Comparison of ENCODE assay signal across 10 mouse cellular contexts in genomic region chr13:51328971-51329346, GRCm38 (mm10).
A peak's percentile ranks its signal among the peaks of the same experiment; 100 is the strongest.
DNase-seq lines count a peak whose midpoint lies in the region; ATAC-seq and TF ChIP-seq lines count a peak whose summit lies in the region.
"Had no signal": no experiment of that assay in that cellular context is flagged by ENCODE, and none has a peak within 500 bp of the region (broad histone marks: within the 10 kb centered on the region; RNA-seq: fewer than 3 reads in every experiment).

No protein-coding gene starts in this region.

- TF ChIP-seq EP300 in CH12.LX (IDR thresholded peaks at IDR 0.05; ENCODE audit: low read length), result no peak

- H3K4me1 ChIP-seq in heart, embryonic 13.5 days, result peaks cover 26% of the 10 kb centered on the region
- H3K4me1 ChIP-seq in CH12.LX (ENCODE audit: control insufficient read depth in 1 of 2, insufficient read depth in 2 of 2), result peaks cover 34 to 59% of the 10 kb centered on the region in 2 experiments
- H3K4me1 ChIP-seq in embryonic fibroblast, embryonic 13.5 days (ENCODE audit: control insufficient read depth, insufficient read depth, low read length), result peaks cover 24% of the 10 kb centered on the region
- peaks cover 11% of the 10 kb centered on the region for H3K4me1 ChIP-seq in midbrain, embryonic 13.5 days (replicated peaks)

- H3K9me3 ChIP-seq in heart, embryonic 13.5 days, result no peaks in the 10 kb centered on the region
- H3K9me3 ChIP-seq in CH12.LX (replicated peaks; ENCODE audit: low read length), result no peaks in the 10 kb centered on the region
- no peaks in the 10 kb centered on the region for H3K9me3 ChIP-seq in midbrain, embryonic 13.5 days
- H3K9me3 ChIP-seq: lung, embryonic 15.5 days had no signal

- H3K27me3 ChIP-seq in heart, embryonic 13.5 days (replicated peaks), result no peaks in the 10 kb centered on the region
- no peaks in the 10 kb centered on the region for H3K27me3 ChIP-seq in CH12.LX (replicated peaks)
- H3K27me3 ChIP-seq in midbrain, embryonic 13.5 days, result no peaks in the 10 kb centered on the region
- H3K27me3 ChIP-seq: lung, embryonic 15.5 days had no signal

- TF ChIP-seq POLR2A in CH12.LX (IDR thresholded peaks at IDR 0.05; ENCODE audit: low read depth, low read length), result no peak
- TF ChIP-seq POLR2A in embryonic fibroblast, embryonic 13.5 days (IDR thresholded peaks at IDR 0.05; ENCODE audit: low read depth, low read length), result no peak

- no peak overlapping the region for H3K4me3 ChIP-seq in heart, embryonic 13.5 days
- no peak overlapping the region for H3K4me3 ChIP-seq in CH12.LX (replicated peaks in 1 of 3; ENCODE audit: low read depth in 2 of 3, low read length in 2 of 3, poor library complexity in 1 of 3)
- H3K4me3 ChIP-seq in embryonic fibroblast, embryonic 13.5 days (ENCODE audit: insufficient read depth, low read length), result no peak overlapping the region
- H3K4me3 ChIP-seq in midbrain, embryonic 13.5 days (replicated peaks), result no peak overlapping the region
- H3K4me3 ChIP-seq: lung, embryonic 15.5 days; myocyte had no signal

- intact Hi-C loops in heart, postnatal 14 days (cut with DNase I), result no loop called here

- peak overlapping the region; percentile 23; the same call in 1 of the 2 replicates for H3K4me2 ChIP-seq in heart, embryonic 13.5 days
- H3K4me2 ChIP-seq in CH12.LX (ENCODE audit: insufficient read depth, low read depth, poor library complexity, severe bottlenecking), result no peak overlapping the region
- H3K4me2 ChIP-seq in midbrain, embryonic 13.5 days (replicated peaks), result no peak overlapping the region
- H3K4me2 ChIP-seq: lung, embryonic 15.5 days had no signal

- ATAC-seq in heart, embryonic 13.5 days (ENCODE audit: extremely low read depth, insufficient number of reproducible peaks, low FRiP score, low TSS enrichment), result 0 out of 2 replicates have a peak, but pooled peaks have one; percentile 12
- 0 out of 2 replicates have a peak, but pooled peaks have one; percentile 44 for ATAC-seq in midbrain, embryonic 13.5 days

- no peaks in the 10 kb centered on the region for H3K79me2 ChIP-seq in CH12.LX (replicated peaks; ENCODE audit: control insufficient read depth, extremely low read depth, insufficient read depth, poor library complexity, severe bottlenecking)

- no peak for DNase-seq in heart, postnatal 14 days
- peak; percentile 27 for DNase-seq in CH12.LX (ENCODE audit: extremely low read depth)
- no peak for DNase-seq in cerebellum, adult 9-10 months
- DNase-seq in layer of hippocampus, adult 9-11 months, result no peak
- DNase-seq: gastrocnemius, postnatal 10 days had no signal

- TF ChIP-seq RAD21 in CH12.LX (IDR thresholded peaks at IDR 0.05; ENCODE audit: low read depth, low read length), result no peak

- no peak overlapping the region for H3K9ac ChIP-seq in heart, embryonic 13.5 days
- H3K9ac ChIP-seq in CH12.LX (ENCODE audit: insufficient read depth, low read depth), result no peak overlapping the region
- H3K9ac ChIP-seq in midbrain, embryonic 13.5 days (replicated peaks), result no peak overlapping the region
- H3K9ac ChIP-seq: lung, embryonic 15.5 days had no signal

- in situ Hi-C loops in CH12.LX (cut with MboI; ENCODE audit: low pct_ligation_motif_present, low pct_unique_long_range_greater_than_20kb, low sequenced_read_pairs), result loop anchor here (10.0 kb wide), 1 partner anchor 54 kb away; no protein-coding TSS in a partner anchor

- dilution Hi-C loops in CH12.LX (cut with MboI; ENCODE audit: extremely low pct_ligation_motif_present, extremely low pct_unique_long_range_greater_than_20kb, low sequenced_read_pairs), result no loop called here

- TF ChIP-seq CTCF in CH12.LX (conservative IDR thresholded peaks at IDR 0.05 in 1 of 2, IDR thresholded peaks at IDR 0.05 in 1 of 2; ENCODE audit: low read depth in 2 of 2, low read length in 2 of 2), result no peak
- TF ChIP-seq CTCF in embryonic fibroblast, embryonic 13.5 days (IDR thresholded peaks at IDR 0.05; ENCODE audit: borderline replicate concordance, insufficient read depth, low read length), result no peak

- H3K36me3 ChIP-seq in heart, embryonic 13.5 days, result no peaks in the 10 kb centered on the region
- no peaks in the 10 kb centered on the region for H3K36me3 ChIP-seq in CH12.LX (replicated peaks in 1 of 2; ENCODE audit: control insufficient read depth in 1 of 2, insufficient read depth in 1 of 2, low read length in 1 of 2)
- no peaks in the 10 kb centered on the region for H3K36me3 ChIP-seq in midbrain, embryonic 13.5 days
- H3K36me3 ChIP-seq: lung, embryonic 15.5 days had no signal

- 56% methylated on average over 8 of the region's 8 CpGs for WGBS in heart, embryonic 13.5 days
- whole genome bisulfite sequencing in midbrain, embryonic 13.5 days, result 47% methylated on average over 8 of the region's 8 CpGs

- H3K27ac ChIP-seq in heart, embryonic 13.5 days (replicated peaks), result peak overlapping the region; percentile 46
- no peak overlapping the region for H3K27ac ChIP-seq in CH12.LX (ENCODE audit: insufficient read depth, low read depth)
- H3K27ac ChIP-seq in embryonic fibroblast, embryonic 13.5 days (ENCODE audit: insufficient read depth, low read length), result peak overlapping the region; percentile 66
- no peak overlapping the region for H3K27ac ChIP-seq in midbrain, embryonic 13.5 days

TF ChIP-seq in CH12.LX, 34 proteins besides CTCF, POLR2A, EP300 and RAD21:
- TF ChIP-seq NRF1 (IDR thresholded peaks at IDR 0.05; ENCODE audit: low read depth, low read length) (peak; percentile 43; the same call in 1 of the 2 replicates), JUN (IDR thresholded peaks at IDR 0.05; ENCODE audit: insufficient read depth, low read depth, low read length) (0 out of 2 replicates have a peak, but pooled peaks have one; percentile 23), MEF2A (IDR thresholded peaks at IDR 0.05; ENCODE audit: borderline replicate concordance, low read depth, low read length) (no peak), CHD1 (IDR thresholded peaks at IDR 0.05; ENCODE audit: low read depth, low read length) (peak; percentile 35; the same call in 1 of the 2 replicates), IRF4 (IDR thresholded peaks at IDR 0.05; ENCODE audit: low read depth, low read length) (no peak), MAX (IDR thresholded peaks at IDR 0.05; ENCODE audit: low read length) (peak; percentile 38; the same call in 1 of the 2 replicates), ELF1 (IDR thresholded peaks at IDR 0.05; ENCODE audit: low read depth, low read length) (0 out of 2 replicates have a peak, but pooled peaks have one; percentile 44), ETS1 (conservative IDR thresholded peaks at IDR 0.05; ENCODE audit: low read depth, low read length) (peak; percentile 23; the same call in 1 of the 2 replicates), JUND (conservative IDR thresholded peaks at IDR 0.05; ENCODE audit: low read depth, low read length) (no peak), ZC3H11A (IDR thresholded peaks at IDR 0.05; ENCODE audit: low read depth, low read length) (no peak), PAX5 (IDR thresholded peaks at IDR 0.05; ENCODE audit: low read length) (no peak)
TF ChIP-seq in CH12.LX: peak in this region for 6.

Comparison
In these comparisons a context has a peak if more than half of its experiments do, and no peak if none do; other contexts are left out.
1. H3K27ac ChIP-seq: peak in heart, embryonic 13.5 days (single experiment) and embryonic fibroblast, embryonic 13.5 days (single experiment); none in CH12.LX (single experiment) and midbrain, embryonic 13.5 days (single experiment).